ENCODE assay signal across 8 mouse cellular contexts in the genomic region with DNA sequence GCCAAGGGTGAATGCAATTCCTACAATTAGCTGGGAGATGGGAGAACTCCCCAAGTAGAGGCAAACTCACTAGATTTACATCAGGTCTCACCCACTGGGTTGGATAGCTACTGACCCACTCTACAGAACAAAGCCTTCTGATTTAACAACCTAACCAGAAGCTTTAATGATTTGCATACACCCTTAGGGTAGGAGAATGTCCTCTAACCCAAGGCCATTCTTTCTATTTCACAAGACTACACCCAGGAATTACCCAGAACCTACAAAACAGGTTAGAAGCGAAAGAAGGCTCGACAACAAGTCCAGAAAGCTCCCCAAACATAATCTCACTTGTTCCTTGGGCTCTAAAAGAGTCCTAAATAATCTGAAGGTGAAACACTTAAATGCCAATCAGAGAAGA. TPM values are rescaled to one million over a fixed set of nuclear protein-coding genes. Genes with fewer than 3 reads are reported as not detected.
DNase-seq lines count a peak whose midpoint lies in the region; ATAC-seq lines count a peak whose summit lies in the region.

No protein-coding gene starts in this region.

- no peak for ATAC-seq in heart, embryonic 12.5 days (ENCODE audit: insufficient number of reproducible peaks, low FRiP score)
- no peak for ATAC-seq in hindbrain, embryonic 14.5 days (ENCODE audit: low FRiP score)
- no peak for ATAC-seq in midbrain, embryonic 13.5 days

- H3K4me1 ChIP-seq in heart, embryonic 12.5 days (replicated peaks) = peaks cover 43% of the 10 kb centered on the region
- H3K4me1 ChIP-seq in hindbrain, embryonic 14.5 days (replicated peaks; ENCODE audit: control insufficient read depth, insufficient read depth, low read length) = peaks cover 22% of the 10 kb centered on the region; the same call in 1 of the 2 replicates
- H3K4me1 ChIP-seq in midbrain, embryonic 13.5 days (replicated peaks) = peaks cover 24% of the 10 kb centered on the region

- DNase-seq in heart, postnatal 10 days = no peak
- DNase-seq in R1 (ENCODE audit: low read depth, low spot score) = peak; percentile 86
- DNase-seq in hindbrain, embryonic 14.5 days (ENCODE audit: low spot score) = no peak
- DNase-seq in urinary bladder, adult 18-20 months (ENCODE audit: low spot score in 2 of 2) = no peak
- DNase-seq in adrenal gland, adult 2 months = no peak
- no peak for DNase-seq in ovary, postnatal 10 days (ENCODE audit: low spot score)

- peak overlapping the region; percentile 94 for H3K4me2 ChIP-seq in heart, embryonic 12.5 days
- peak overlapping the region; percentile 99 for H3K4me2 ChIP-seq in hindbrain, embryonic 14.5 days (replicated peaks)
- peak overlapping the region; percentile 97 for H3K4me2 ChIP-seq in midbrain, embryonic 13.5 days (replicated peaks)

- H3K36me3 ChIP-seq in heart, embryonic 12.5 days = no peaks in the 10 kb centered on the region
- no peaks in the 10 kb centered on the region for H3K36me3 ChIP-seq in hindbrain, embryonic 14.5 days (replicated peaks; ENCODE audit: control insufficient read depth, insufficient read depth)
- no peaks in the 10 kb centered on the region for H3K36me3 ChIP-seq in midbrain, embryonic 13.5 days

- 0 out of 2 replicates have a peak overlapping the region, but pooled peaks have one; percentile 74 for H3K27ac ChIP-seq in heart, embryonic 12.5 days (ENCODE audit: poor library complexity, severe bottlenecking)
- no peak overlapping the region for H3K27ac ChIP-seq in hindbrain, embryonic 14.5 days
- H3K27ac ChIP-seq in midbrain, embryonic 13.5 days = no peak overlapping the region

- peak overlapping the region; percentile 70 for H3K4me3 ChIP-seq in heart, embryonic 12.5 days
- H3K4me3 ChIP-seq in hindbrain, embryonic 14.5 days (replicated peaks; ENCODE audit: low read length) = peak overlapping the region; percentile 87
- peak overlapping the region; percentile 58 for H3K4me3 ChIP-seq in midbrain, embryonic 13.5 days (replicated peaks)

- intact Hi-C loops in heart, postnatal 10 days (cut with DNase I) = loop anchor here (5.0 kb wide), 1 partner anchor 45 kb away; no protein-coding TSS in a partner anchor

- WGBS in heart, embryonic 12.5 days = 78% methylated on average over 2 of the region's 2 CpGs
- WGBS in hindbrain, embryonic 14.5 days = 85% methylated on average over 2 of the region's 2 CpGs
- 87% methylated on average over 2 of the region's 2 CpGs for WGBS in midbrain, embryonic 13.5 days

- no peaks in the 10 kb centered on the region for H3K9me3 ChIP-seq in heart, embryonic 12.5 days (replicated peaks)
- H3K9me3 ChIP-seq in hindbrain, embryonic 14.5 days (ENCODE audit: control insufficient read depth, low read length) = no peaks in the 10 kb centered on the region
- no peaks in the 10 kb centered on the region for H3K9me3 ChIP-seq in midbrain, embryonic 13.5 days

- no peaks in the 10 kb centered on the region for H3K27me3 ChIP-seq in heart, embryonic 12.5 days (replicated peaks)
- H3K27me3 ChIP-seq in hindbrain, embryonic 14.5 days (ENCODE audit: control insufficient read depth, insufficient read depth, low read length) = no peaks in the 10 kb centered on the region
- H3K27me3 ChIP-seq in midbrain, embryonic 13.5 days = 0 out of 2 replicates have a peak, but pooled peaks cover 6% of the 10 kb centered on the region

- peak overlapping the region; percentile 81 for H3K9ac ChIP-seq in heart, embryonic 12.5 days
- peak overlapping the region; percentile 83; the same call in 1 of the 2 replicates for H3K9ac ChIP-seq in hindbrain, embryonic 14.5 days
- H3K9ac ChIP-seq in midbrain, embryonic 13.5 days (replicated peaks) = peak overlapping the region; percentile 79

RNA-seq across cellular contexts. Expression of a gene that starts 2.0 kb away (rescaled TPM):
- 34.1 and 38.9 TPM in 2 replicates for polyA plus RNA-seq in heart, embryonic 12.5 days (2016; fragmentation: Nextera tagmentation; extraction: Ambion mirVana)
- total RNA-seq in heart, postnatal 10 days (2021) = 100 to 1,000 TPM; 110 to 122 TPM
- polyA plus RNA-seq in hindbrain, embryonic 14.5 days (2014; fragmentation: Nextera tagmentation; extraction: Ambion mirVana) = 26.0 and 26.6 TPM in 2 replicates
- 25.3 and 27.7 TPM in 2 replicates for polyA plus RNA-seq in midbrain, embryonic 13.5 days (2015; fragmentation: Nextera tagmentation; extraction: Ambion mirVana)
- 100 to 1,000 TPM in 1 of 2 experiments, 10 to 100 TPM in 1; 95.0 to 144 TPM for total RNA-seq in adrenal gland, adult 2 months (2021)
- polyA plus RNA-seq in adrenal gland, adult 2 months (2012; rRNA removed) = 54.2 and 59.5 TPM in 2 replicates
